Mouse (Mus musculus): ENCODE measurements around the gene Akap10. TPM values are rescaled to one million over a fixed set of nuclear protein-coding genes. Genes with fewer than 3 reads are reported as not detected.
A peak's percentile ranks its signal among the peaks of the same experiment; 100 is the strongest.
"Not testable (repeated sequence)": the region's sequence is repeated elsewhere in the genome, so short reads cannot be mapped to it uniquely, and the experiment has no call there.

Akap10 gene
- polyA plus RNA-seq, 1 experiment from 2014 or later = 14.1 TPM

DNA sequence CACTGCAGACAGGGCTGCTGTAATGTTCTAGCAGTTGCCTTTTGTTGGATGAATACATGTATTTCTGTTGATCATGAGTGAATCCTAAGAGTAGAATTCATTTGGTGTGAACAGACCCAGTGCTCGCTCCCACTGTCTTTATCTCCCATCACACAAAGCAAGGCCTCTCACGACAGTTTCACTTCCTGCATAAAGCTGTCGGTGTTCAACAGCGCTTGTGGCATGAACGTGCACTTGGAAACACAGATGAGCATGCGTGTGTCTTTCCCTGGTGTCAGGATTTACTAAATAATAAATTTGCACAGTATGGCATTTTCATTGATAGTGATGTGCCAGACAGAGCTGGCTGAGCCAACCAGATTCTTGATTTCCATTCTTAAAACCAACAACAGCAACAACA is 32.6 kb upstream of the Akap10 start:
- Histone ChIP-seq H3K9ac (ENCODE audit: low read length) (no peak overlapping the region), H3K4me1 (ENCODE audit: control insufficient read depth, insufficient read depth, low read length) (no peaks in the 10 kb centered on the region), H3K4me3 (replicated peaks; ENCODE audit: low read length) (no peak overlapping the region), H3K27me3 (ENCODE audit: control insufficient read depth, insufficient read depth, low read length) (0 out of 2 replicates have a peak, but pooled peaks cover 4% of the 10 kb centered on the region), H3K9me3 (replicated peaks; ENCODE audit: control insufficient read depth, low read length) (no peaks in the 10 kb centered on the region), H3K27ac (ENCODE audit: low read length) (no peak overlapping the region), H3K4me2 (ENCODE audit: low read depth, low read length) (no peak overlapping the region), H3K36me3 (ENCODE audit: control insufficient read depth, insufficient read depth, low read length) (no peaks in the 10 kb centered on the region)
- no peak for ATAC-seq (ENCODE audit: insufficient read depth, low FRiP score)
- WGBS = 69% methylated on average over 6 of the region's 6 CpGs

GRCm38 (mm10) chr11:61960096-61960495 is 30.0 kb upstream of the Akap10 start:
- H3K36me3 ChIP-seq (ENCODE audit: control insufficient read depth, insufficient read depth, low read length) = no peaks in the 10 kb centered on the region
- H3K4me2 ChIP-seq (ENCODE audit: low read depth, low read length) = no peak overlapping the region
- peaks cover 8% of the 10 kb centered on the region; the same call in 1 of the 2 replicates for H3K27me3 ChIP-seq (ENCODE audit: control insufficient read depth, insufficient read depth, low read length)
- ATAC-seq (ENCODE audit: insufficient read depth, low FRiP score) = no peak
- H3K9me3 ChIP-seq (replicated peaks; ENCODE audit: control insufficient read depth, low read length) = no peaks in the 10 kb centered on the region
- WGBS = 81% methylated on average over 2 of the region's 2 CpGs
- H3K4me3 ChIP-seq (replicated peaks; ENCODE audit: low read length) = no peak overlapping the region
- H3K4me1 ChIP-seq (ENCODE audit: control insufficient read depth, insufficient read depth, low read length) = no peaks in the 10 kb centered on the region
- H3K27ac ChIP-seq (ENCODE audit: low read length) = no peak overlapping the region
- H3K9ac ChIP-seq (ENCODE audit: low read length) = no peak overlapping the region

DNA sequence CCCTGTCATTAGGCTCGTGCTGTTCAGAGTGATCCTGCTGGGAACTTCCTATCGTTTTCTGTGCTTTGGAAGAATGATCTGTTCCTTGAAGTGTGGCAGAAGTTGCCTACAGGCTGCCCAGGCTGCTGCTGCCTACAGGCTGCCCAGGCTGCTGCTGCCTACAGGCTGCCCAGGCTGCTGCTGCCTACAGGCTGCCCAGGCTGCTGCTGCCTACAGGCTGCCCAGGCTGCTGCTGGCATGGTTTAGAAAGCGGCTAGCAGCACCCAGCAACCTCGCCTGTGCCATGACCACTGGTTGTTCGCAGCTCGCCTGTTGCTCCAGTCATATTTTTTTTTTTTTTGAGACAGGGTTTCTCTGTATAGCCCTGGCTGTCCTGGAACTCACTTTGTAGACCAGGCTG is 28.7 kb upstream of the Akap10 start:
- not testable (repeated sequence) for H3K9me3 ChIP-seq (replicated peaks; ENCODE audit: control insufficient read depth, low read length); H3K4me1 ChIP-seq (ENCODE audit: control insufficient read depth, insufficient read depth, low read length); H3K4me3 ChIP-seq (replicated peaks; ENCODE audit: low read length); H3K36me3 ChIP-seq (ENCODE audit: control insufficient read depth, insufficient read depth, low read length); H3K4me2 ChIP-seq (ENCODE audit: low read depth, low read length); H3K27ac ChIP-seq (ENCODE audit: low read length); ATAC-seq (ENCODE audit: insufficient read depth, low FRiP score); H3K9ac ChIP-seq (ENCODE audit: low read length); H3K27me3 ChIP-seq (ENCODE audit: control insufficient read depth, insufficient read depth, low read length)
- WGBS = 65% methylated on average over 6 of the region's 6 CpGs

DNA sequence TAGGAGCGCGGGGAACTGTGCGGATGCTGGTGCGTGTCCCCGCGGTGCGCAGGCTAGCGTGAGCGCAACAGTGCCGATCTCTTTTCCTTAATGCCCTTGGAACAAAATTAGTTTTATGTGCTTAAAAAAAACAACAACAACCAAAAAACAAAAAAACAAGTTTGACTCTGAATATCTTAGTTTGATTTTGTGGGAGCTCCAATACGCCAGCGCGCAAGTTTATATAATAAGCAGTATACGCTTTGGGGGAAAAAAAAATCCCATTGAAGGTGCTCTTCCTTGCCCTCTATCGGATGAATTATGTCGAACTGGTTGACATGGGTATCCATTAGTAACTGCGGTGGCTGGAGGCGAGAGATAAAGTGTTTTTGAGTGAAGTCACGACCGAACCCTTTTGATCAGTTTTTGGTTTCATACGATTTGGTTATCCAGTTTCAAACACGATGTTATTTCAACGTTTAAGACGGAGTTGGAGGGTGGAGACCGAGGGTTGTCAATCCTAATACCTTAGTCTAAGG is 27.3 kb upstream of the Akap10 start:
- Histone ChIP-seq H3K4me2 (ENCODE audit: low read depth, low read length) (peak overlapping the region; percentile 89), H3K9ac (ENCODE audit: low read length) (peak overlapping the region; percentile 58), H3K27ac (ENCODE audit: low read length) (no peak overlapping the region), H3K9me3 (replicated peaks; ENCODE audit: control insufficient read depth, low read length) (no peaks in the 10 kb centered on the region), H3K4me1 (ENCODE audit: control insufficient read depth, insufficient read depth, low read length) (no peaks in the 10 kb centered on the region), H3K4me3 (replicated peaks; ENCODE audit: low read length) (peak overlapping the region; percentile 48), H3K27me3 (ENCODE audit: control insufficient read depth, insufficient read depth, low read length) (peaks cover 8% of the 10 kb centered on the region; the same call in 1 of the 2 replicates), H3K36me3 (ENCODE audit: control insufficient read depth, insufficient read depth, low read length) (no peaks in the 10 kb centered on the region)
- WGBS = 4% methylated on average over 25 of the region's 25 CpGs
- no peak for ATAC-seq (ENCODE audit: insufficient read depth, low FRiP score)

DNA sequence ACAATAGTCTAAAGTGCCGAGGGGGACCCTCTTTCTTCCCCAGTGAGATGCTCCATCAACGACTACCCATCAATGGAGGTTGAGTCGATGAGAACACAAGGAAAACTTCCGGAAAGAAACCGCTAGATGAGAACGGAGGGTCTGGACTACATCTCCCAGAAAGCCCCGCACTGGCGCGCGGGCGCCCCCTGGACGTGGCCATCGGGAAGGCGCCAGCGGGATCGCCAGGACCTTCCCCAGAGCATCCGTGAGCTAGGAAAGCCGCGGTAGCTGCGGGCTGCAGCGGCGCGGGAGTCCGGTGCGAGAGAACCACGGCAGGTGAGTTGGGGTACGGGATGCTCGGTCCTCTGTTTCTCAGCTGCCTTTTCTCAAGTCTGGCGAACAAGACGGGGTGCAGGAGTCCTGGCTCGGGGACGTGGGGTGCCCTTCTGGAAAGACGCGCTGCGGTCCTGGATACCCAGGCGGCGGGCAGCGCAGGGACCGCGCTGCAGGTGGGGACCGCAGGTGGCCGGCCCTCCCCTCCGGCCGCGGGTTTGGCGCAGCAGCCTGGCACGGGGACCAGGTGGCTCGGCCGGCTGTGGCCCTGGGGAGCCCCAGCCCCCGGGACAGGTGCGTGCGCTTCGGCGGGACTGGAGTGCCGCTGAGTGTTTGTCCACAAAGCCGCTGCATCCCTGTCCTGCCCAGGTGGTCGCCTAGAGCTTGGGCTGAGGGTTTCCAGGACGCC is 26.7 kb upstream of the Akap10 start, which contains the start of gene Specc1:
TSS of gene Specc1 (plus strand) at position 192 of the 724 bp plus-strand sequence.
- Histone ChIP-seq H3K9ac (ENCODE audit: low read length) (peak within 1 kb of the TSS; percentile 58), H3K4me3 (replicated peaks; ENCODE audit: low read length) (peak within 1 kb of the TSS; percentile 48), H3K27ac (ENCODE audit: low read length) (no peak within 1 kb of the TSS), H3K27me3 (ENCODE audit: control insufficient read depth, insufficient read depth, low read length) (peaks cover 8% of the 10 kb centered on the region; the same call in 1 of the 2 replicates), H3K4me2 (ENCODE audit: low read depth, low read length) (peak within 1 kb of the TSS; percentile 89), H3K4me1 (ENCODE audit: control insufficient read depth, insufficient read depth, low read length) (no peaks in the 10 kb centered on the region), H3K36me3 (ENCODE audit: control insufficient read depth, insufficient read depth, low read length) (no peaks in the 10 kb centered on the region), H3K9me3 (replicated peaks; ENCODE audit: control insufficient read depth, low read length) (no peaks in the 10 kb centered on the region)
- WGBS = under 1% methylated on average over 58 of the region's 58 CpGs
- peak; percentile 87 for ATAC-seq (ENCODE audit: insufficient read depth, low FRiP score)

DNA sequence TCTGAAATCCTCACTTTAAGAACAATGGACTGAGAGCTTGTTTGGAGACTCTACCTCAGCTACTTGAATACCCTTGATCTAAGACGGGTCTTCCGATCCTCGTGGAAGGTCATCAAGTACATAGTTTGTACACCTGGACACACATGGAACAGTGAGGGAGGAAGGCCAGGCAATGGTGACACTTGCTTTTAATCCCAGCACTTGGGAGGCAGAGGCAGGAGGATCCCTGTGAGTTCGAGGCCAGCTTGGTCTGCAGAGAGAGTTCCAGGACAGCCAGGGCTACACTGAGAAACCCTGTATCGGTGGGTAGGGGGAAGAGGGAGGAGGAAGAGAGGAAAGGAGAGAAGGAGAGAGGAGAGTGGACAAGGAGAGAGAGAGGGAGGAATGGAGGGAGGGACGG is 25.9 kb upstream of the Akap10 start:
- no peak overlapping the region for H3K4me3 ChIP-seq (replicated peaks; ENCODE audit: low read length)

DNA sequence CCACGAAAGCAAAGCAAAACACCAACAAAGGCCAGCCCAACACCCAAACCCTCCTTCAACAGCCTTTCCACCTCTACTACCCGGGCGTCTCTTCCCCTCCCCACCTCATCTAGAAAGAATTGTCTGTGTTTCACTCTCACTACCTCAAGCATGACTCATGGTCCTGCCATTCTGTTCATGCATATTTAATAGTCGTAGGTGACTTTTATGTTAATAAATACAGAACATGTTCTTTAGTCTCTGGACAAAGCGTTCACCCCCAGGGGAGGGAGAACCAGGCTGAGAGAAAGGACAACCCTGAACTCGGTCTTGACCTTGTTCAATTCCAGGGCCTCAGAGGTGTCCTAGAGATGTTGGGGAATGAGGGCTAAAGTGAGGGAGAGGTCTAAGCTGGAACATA is 25.1 kb upstream of the Akap10 start:
- 65% methylated on average over 6 of the region's 6 CpGs for WGBS
- no peak for ATAC-seq (ENCODE audit: insufficient read depth, low FRiP score)
- Histone ChIP-seq H3K9ac (ENCODE audit: low read length) (no peak overlapping the region), H3K4me3 (replicated peaks; ENCODE audit: low read length) (no peak overlapping the region), H3K9me3 (replicated peaks; ENCODE audit: control insufficient read depth, low read length) (no peaks in the 10 kb centered on the region), H3K4me1 (ENCODE audit: control insufficient read depth, insufficient read depth, low read length) (no peaks in the 10 kb centered on the region), H3K27me3 (ENCODE audit: control insufficient read depth, insufficient read depth, low read length) (peaks cover 8% of the 10 kb centered on the region; the same call in 1 of the 2 replicates), H3K36me3 (ENCODE audit: control insufficient read depth, insufficient read depth, low read length) (no peaks in the 10 kb centered on the region), H3K4me2 (ENCODE audit: low read depth, low read length) (no peak overlapping the region), H3K27ac (ENCODE audit: low read length) (no peak overlapping the region)

More for the DNA sequence above, 25.9 kb upstream of the Akap10 start:
- Histone ChIP-seq H3K9me3 (replicated peaks; ENCODE audit: control insufficient read depth, low read length) (no peaks in the 10 kb centered on the region), H3K27me3 (ENCODE audit: control insufficient read depth, insufficient read depth, low read length) (peaks cover 8% of the 10 kb centered on the region; the same call in 1 of the 2 replicates), H3K4me2 (ENCODE audit: low read depth, low read length) (no peak overlapping the region), H3K36me3 (ENCODE audit: control insufficient read depth, insufficient read depth, low read length) (no peaks in the 10 kb centered on the region), H3K27ac (ENCODE audit: low read length) (no peak overlapping the region), H3K4me1 (ENCODE audit: control insufficient read depth, insufficient read depth, low read length) (no peaks in the 10 kb centered on the region), H3K9ac (ENCODE audit: low read length) (no peak overlapping the region)
- ATAC-seq (ENCODE audit: insufficient read depth, low FRiP score) = no peak
- WGBS = 80% methylated on average over 6 of the region's 6 CpGs

- ATAC-seq (ENCODE audit: insufficient read depth, low FRiP score) = no peak
- H3K4me3 ChIP-seq (replicated peaks; ENCODE audit: low read length) = no peak overlapping the region
- WGBS = 17% methylated on average over 10 of the region's 10 CpGs
- no peaks in the 10 kb centered on the region for H3K4me1 ChIP-seq (ENCODE audit: control insufficient read depth, insufficient read depth, low read length)
- no peaks in the 10 kb centered on the region for H3K9me3 ChIP-seq (replicated peaks; ENCODE audit: control insufficient read depth, low read length)
- H3K4me2 ChIP-seq (ENCODE audit: low read depth, low read length) = no peak overlapping the region; the same call in 1 of the 2 replicates
- H3K27ac ChIP-seq (ENCODE audit: low read length) = no peak overlapping the region
- no peaks in the 10 kb centered on the region for H3K36me3 ChIP-seq (ENCODE audit: control insufficient read depth, insufficient read depth, low read length)
- H3K9ac ChIP-seq (ENCODE audit: low read length) = no peak overlapping the region
- H3K27me3 ChIP-seq (ENCODE audit: control insufficient read depth, insufficient read depth, low read length) = no peaks in the 10 kb centered on the region
Observed at GRCm38 (mm10) chr11:61950632-61951031, 20.6 kb upstream of the Akap10 start.

DNA sequence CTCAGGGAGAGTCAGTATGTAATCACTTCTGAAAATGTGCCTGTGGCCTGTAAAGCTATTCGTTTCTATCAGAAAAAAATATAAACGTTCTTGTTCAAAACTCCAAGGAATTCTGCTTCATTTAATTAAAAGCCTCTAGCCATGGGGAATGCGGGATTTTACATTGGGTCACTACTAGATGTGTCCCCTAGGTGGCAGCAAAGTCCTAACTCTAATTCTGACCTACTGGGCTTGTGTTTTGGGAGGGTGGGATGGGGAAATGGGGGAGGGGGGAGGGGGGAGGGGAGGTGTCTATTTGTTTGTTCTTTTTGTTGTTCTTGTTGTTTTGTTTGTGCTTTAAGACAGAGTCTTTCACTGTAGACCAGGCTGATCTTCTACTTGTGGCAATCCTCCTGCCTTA is 19.3 kb upstream of the Akap10 start:
- 2% methylated on average over 3 of the region's 3 CpGs for WGBS
- Histone ChIP-seq H3K9me3 (replicated peaks; ENCODE audit: control insufficient read depth, low read length) (no peaks in the 10 kb centered on the region), H3K36me3 (ENCODE audit: control insufficient read depth, insufficient read depth, low read length) (no peaks in the 10 kb centered on the region), H3K27me3 (ENCODE audit: control insufficient read depth, insufficient read depth, low read length) (no peaks in the 10 kb centered on the region), H3K4me1 (ENCODE audit: control insufficient read depth, insufficient read depth, low read length) (no peaks in the 10 kb centered on the region), H3K4me3 (replicated peaks; ENCODE audit: low read length) (no peak overlapping the region), H3K9ac (ENCODE audit: low read length) (no peak overlapping the region), H3K27ac (ENCODE audit: low read length) (no peak overlapping the region), H3K4me2 (ENCODE audit: low read depth, low read length) (no peak overlapping the region)
- no peak for ATAC-seq (ENCODE audit: insufficient read depth, low FRiP score)
